ENCODE assay signal across 19 mouse cellular contexts in the genomic region with DNA sequence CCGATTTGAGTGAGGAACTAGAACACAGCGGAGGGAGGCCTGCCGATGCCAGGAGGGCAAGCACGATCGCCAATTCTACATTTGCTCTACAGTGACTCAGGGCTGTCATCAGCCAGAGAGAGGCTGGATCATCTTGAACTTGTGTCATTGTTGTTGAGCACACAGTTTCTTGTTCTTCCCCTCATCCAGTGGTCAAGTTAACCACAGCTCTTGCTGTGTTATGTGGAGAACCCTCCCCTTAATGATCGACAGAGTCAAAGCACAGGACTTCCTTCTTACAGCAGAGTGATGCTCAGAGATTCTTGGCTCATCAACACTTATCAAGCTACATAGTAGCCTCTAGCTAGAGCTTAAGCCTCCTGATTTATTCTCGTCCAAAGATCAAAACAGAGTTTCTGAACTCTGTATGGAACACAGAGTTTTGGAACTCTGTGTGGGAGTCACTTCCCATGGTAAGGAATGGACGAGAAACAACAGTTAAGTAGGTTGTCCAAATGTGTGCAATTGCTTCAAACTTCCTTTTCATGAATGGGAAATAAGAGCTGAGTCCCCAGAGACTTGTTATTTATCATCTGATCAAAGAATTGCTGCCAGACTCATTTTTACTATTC. TPM values are rescaled to one million over a fixed set of nuclear protein-coding genes. Genes with fewer than 3 reads are reported as not detected.
DNase-seq lines count a peak whose midpoint lies in the region; ATAC-seq and TF ChIP-seq lines count a peak whose summit lies in the region.
"Had no signal": no experiment of that assay in that cellular context is flagged by ENCODE, and none has a peak within 500 bp of the region (broad histone marks: within the 10 kb centered on the region; RNA-seq: fewer than 3 reads in every experiment).

No protein-coding gene starts in this region.

- no peaks in the 10 kb centered on the region for H3K27me3 ChIP-seq in heart, adult 2 months (ENCODE audit: control insufficient read depth, insufficient read depth, low read length)
- no peaks in the 10 kb centered on the region for H3K27me3 ChIP-seq in kidney, postnatal 0 days (ENCODE audit: insufficient read depth, low read length)
- H3K27me3 ChIP-seq in C2C12 (ENCODE audit: control insufficient read depth, insufficient read depth, insufficient read length) = no peaks in the 10 kb centered on the region
- no peaks in the 10 kb centered on the region for H3K27me3 ChIP-seq in myocyte (ENCODE audit: control insufficient read depth, insufficient read depth, insufficient read length)
- H3K27me3 ChIP-seq: heart, embryonic 15.5 days; hindbrain, embryonic 15.5 days; midbrain, embryonic 13.5 days had no signal

- H3K36me3 ChIP-seq in heart, adult 2 months (ENCODE audit: control insufficient read depth, insufficient read depth, low read length) = no peaks in the 10 kb centered on the region
- no peaks in the 10 kb centered on the region for H3K36me3 ChIP-seq in kidney, postnatal 0 days (ENCODE audit: insufficient read depth, low read length)
- H3K36me3 ChIP-seq in C2C12 (ENCODE audit: control insufficient read depth, insufficient read depth) (no peaks in the 10 kb centered on the region), myocyte (ENCODE audit: control insufficient read depth, insufficient read depth) (no peaks in the 10 kb centered on the region)
- H3K36me3 ChIP-seq: G1E; heart, embryonic 15.5 days; hindbrain, embryonic 15.5 days; midbrain, embryonic 13.5 days had no signal

- 67% methylated on average over 8 of the region's 8 CpGs for WGBS in heart, adult 2 months
- WGBS in kidney, postnatal 0 days = 71% methylated on average over 8 of the region's 8 CpGs

- H3K27ac ChIP-seq in heart, adult 2 months = peak overlapping the region; percentile 47
- H3K27ac ChIP-seq in kidney, postnatal 0 days = peak overlapping the region; percentile 83
- H3K27ac ChIP-seq: heart, embryonic 15.5 days; hindbrain, embryonic 15.5 days; midbrain, embryonic 13.5 days had no signal

- no peak for TF ChIP-seq POLR2A in heart, adult 2 months (IDR thresholded peaks at IDR 0.05; ENCODE audit: insufficient read depth, low read depth, low read length)
- no peak for TF ChIP-seq POLR2A in myocyte (IDR thresholded peaks at IDR 0.05; ENCODE audit: insufficient read length, low read depth)

- H3K4me2 ChIP-seq in kidney, postnatal 0 days (ENCODE audit: low read length) = no peak overlapping the region
- peak overlapping the region; percentile 90 for H3K4me2 ChIP-seq in myocyte (ENCODE audit: low read depth)
- H3K4me2 ChIP-seq: heart, embryonic 15.5 days; hindbrain, embryonic 15.5 days; midbrain, embryonic 13.5 days had no signal

- H3K4me1 ChIP-seq in heart, adult 2 months (ENCODE audit: control insufficient read depth, insufficient read depth, low read length) = peaks cover 5% of the 10 kb centered on the region
- H3K4me1 ChIP-seq in kidney, postnatal 0 days (replicated peaks; ENCODE audit: insufficient read depth, low read length) = no peaks in the 10 kb centered on the region; the same call in 1 of the 2 replicates
- H3K4me1 ChIP-seq: hindbrain, embryonic 15.5 days had no signal

- H3K79me3 ChIP-seq in C2C12 (ENCODE audit: low read depth) = no peaks in the 10 kb centered on the region

- H3K79me2 ChIP-seq in heart, adult 2 months (replicated peaks; ENCODE audit: control insufficient read depth, insufficient read depth, low read length) = no peaks in the 10 kb centered on the region
- no peaks in the 10 kb centered on the region for H3K79me2 ChIP-seq in C2C12 (ENCODE audit: control insufficient read depth, insufficient read depth)
- no peaks in the 10 kb centered on the region for H3K79me2 ChIP-seq in myocyte (ENCODE audit: control insufficient read depth, insufficient read depth)

- TF ChIP-seq EP300 in heart, adult 2 months (IDR thresholded peaks at IDR 0.05; ENCODE audit: insufficient read depth, low read depth, low read length) = no peak

- TF ChIP-seq CTCF in heart, adult 2 months (IDR thresholded peaks at IDR 0.05) = no peak
- no peak for TF ChIP-seq CTCF in kidney, postnatal 0 days (IDR thresholded peaks at IDR 0.05; ENCODE audit: low read depth)
- TF ChIP-seq CTCF in C2C12 (IDR thresholded peaks at IDR 0.05; ENCODE audit: control insufficient read depth, insufficient read depth, insufficient read length) = no peak

- DNase-seq in heart, adult 2 months = no peak
- no peak for DNase-seq in heart, postnatal 4 days
- peak; percentile 90 for DNase-seq in kidney, postnatal 0 days (ENCODE audit: low spot score)
- DNase-seq in kidney, postnatal 14 days = no peak
- no peak for DNase-seq in layer of hippocampus, postnatal 25 days (ENCODE audit: extremely low spot score in 1 of 2, low spot score in 1 of 2)
- no peak for DNase-seq in cerebellum, postnatal 4 days (ENCODE audit: low spot score in 2 of 2)
- DNase-seq: adrenal gland, postnatal 25 days; cerebellum, adult 9-11 months; layer of hippocampus, adult 9-11 months; liver; right cerebral cortex, postnatal 14 days; thymus, adult 18-20 months had no signal

- H3K9ac ChIP-seq in heart, adult 2 months (ENCODE audit: low read depth, low read length) = no peak overlapping the region
- H3K9ac ChIP-seq in kidney, postnatal 0 days (ENCODE audit: low read depth, low read length) = no peak overlapping the region
- H3K9ac ChIP-seq: heart, embryonic 15.5 days; hindbrain, embryonic 15.5 days; midbrain, embryonic 13.5 days had no signal

- H3ac ChIP-seq in C2C12 (ENCODE audit: control insufficient read depth, insufficient read length, low read depth) (no peak overlapping the region), myocyte (ENCODE audit: control insufficient read depth, insufficient read length) (no peak overlapping the region)

- no peak overlapping the region for H3K4me3 ChIP-seq in heart, adult 2 months
- H3K4me3 ChIP-seq in kidney, postnatal 0 days (replicated peaks; ENCODE audit: low read depth, low read length) = no peak overlapping the region
- H3K4me3 ChIP-seq in C2C12 (ENCODE audit: insufficient read depth, poor library complexity, severe bottlenecking) = no peak overlapping the region
- H3K4me3 ChIP-seq in myocyte = no peak overlapping the region
- H3K4me3 ChIP-seq: heart, embryonic 15.5 days; hindbrain, embryonic 15.5 days; midbrain, embryonic 13.5 days had no signal

- intact Hi-C loops in heart, adult 2 months (cut with DNase I) = no loop called here

- ATAC-seq in kidney, postnatal 0 days (replicated peaks; ENCODE audit: low FRiP score, low read depth) = peak; percentile 70; the same call in 1 of the 2 replicates
- ATAC-seq: forebrain, embryonic 16.5 days; midbrain, embryonic 13.5 days had no signal

- H3K9me3 ChIP-seq in kidney, postnatal 0 days (replicated peaks; ENCODE audit: low read length) = no peaks in the 10 kb centered on the region
- H3K9me3 ChIP-seq: G1E; heart, embryonic 15.5 days; hindbrain, embryonic 15.5 days; midbrain, embryonic 13.5 days had no signal

TF ChIP-seq in C2C12, 6 proteins besides CTCF, POLR2A, EP300 and RAD21:
- TF ChIP-seq MYOD1 (IDR thresholded peaks at IDR 0.05; ENCODE audit: control insufficient read depth, insufficient read length, low read depth) (peak; percentile 25), FOSL1 (IDR thresholded peaks at IDR 0.05; ENCODE audit: insufficient read depth, low read length, poor library complexity, severe bottlenecking) (no peak), USF1 (IDR thresholded peaks at IDR 0.05; ENCODE audit: low read depth) (no peak), CEBPB (IDR thresholded peaks at IDR 0.05; ENCODE audit: low read depth) (no peak), MAX (IDR thresholded peaks at IDR 0.05) (no peak), MYOG (IDR thresholded peaks at IDR 0.05; ENCODE audit: control insufficient read depth, extremely low read depth, insufficient read length) (no peak)

TF ChIP-seq in myocyte, 11 proteins besides CTCF, POLR2A, EP300 and RAD21:
- no peak for TF ChIP-seq CEBPB (IDR thresholded peaks at IDR 0.05; ENCODE audit: insufficient read depth, poor library complexity, severe bottlenecking)
- TF ChIP-seq MYOD1 (IDR thresholded peaks at IDR 0.05; ENCODE audit: control insufficient read depth in 1 of 3, insufficient read length in 2 of 3, low read depth in 2 of 3) = peak in 1 of 3 experiments; percentile 13

RNA-seq across cellular contexts. Expression of a gene that starts 14.1 kb away (rescaled TPM):
- 1 to 10 TPM; 2.0 to 3.1 TPM for total RNA-seq in heart, adult 2 months (2021)
- polyA plus RNA-seq in heart, adult 2 months (2012; rRNA removed) = 2.7 and 4.7 TPM in 2 replicates
- 10 to 100 TPM; 16.0 to 17.8 TPM for total RNA-seq in heart, postnatal 4 days (2021)
- polyA plus RNA-seq in kidney, postnatal 0 days (2015; fragmentation: Nextera tagmentation; extraction: Ambion mirVana) = 50.3 and 54.2 TPM in 2 replicates
- polyA plus RNA-seq in C2C12 (2012; fragmentation: generic; extraction: Trizol) (22.7 TPM), myocyte (2012; fragmentation: generic; extraction: Trizol) (70.3 TPM)
- total RNA-seq in layer of hippocampus, postnatal 25 days (2021) = under 1 TPM; 0.33 to 0.44 TPM
- polyA plus RNA-seq: G1E had no signal
